Mouse (Mus musculus): ENCODE measurements around the gene Sco2.

Sco2 gene

DNA sequence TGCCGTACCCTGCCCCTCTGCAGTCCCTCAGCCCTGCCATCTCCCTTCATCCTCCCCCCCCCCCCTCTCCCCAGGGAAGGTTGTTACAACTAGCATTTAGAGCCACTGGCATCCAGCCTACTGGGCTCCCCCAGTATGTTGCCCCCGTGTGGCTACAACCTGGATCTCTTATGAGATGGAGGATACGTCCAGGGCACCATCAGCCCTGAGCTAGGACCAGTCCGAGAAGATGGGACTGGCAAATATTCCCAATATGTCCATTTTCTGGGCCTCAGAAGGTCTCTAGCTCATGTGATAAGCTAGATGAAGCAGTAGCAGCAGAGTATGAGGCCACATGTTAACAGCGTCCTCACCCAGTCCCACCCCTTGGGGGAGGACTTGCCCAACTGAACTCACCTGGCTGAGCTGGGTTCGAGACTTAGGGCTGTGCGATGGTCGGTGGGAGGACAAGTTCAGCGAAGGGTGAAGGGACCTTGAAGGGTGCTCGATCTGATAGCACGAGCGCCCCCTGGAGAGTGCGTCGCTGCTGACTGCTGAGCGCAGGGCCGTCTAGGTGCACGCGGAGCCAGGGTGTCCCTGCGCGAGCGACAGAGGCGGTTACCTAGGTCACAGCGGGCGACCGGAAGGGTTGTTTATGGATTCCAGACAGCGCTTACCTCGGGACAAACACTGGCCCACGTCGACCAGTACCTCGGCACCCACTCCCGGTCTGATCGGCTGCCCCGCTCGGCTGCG, 452 bp downstream of the Sco2 start:
- DNase-seq (ENCODE audit: low spot score) = peak; percentile 88

DNA sequence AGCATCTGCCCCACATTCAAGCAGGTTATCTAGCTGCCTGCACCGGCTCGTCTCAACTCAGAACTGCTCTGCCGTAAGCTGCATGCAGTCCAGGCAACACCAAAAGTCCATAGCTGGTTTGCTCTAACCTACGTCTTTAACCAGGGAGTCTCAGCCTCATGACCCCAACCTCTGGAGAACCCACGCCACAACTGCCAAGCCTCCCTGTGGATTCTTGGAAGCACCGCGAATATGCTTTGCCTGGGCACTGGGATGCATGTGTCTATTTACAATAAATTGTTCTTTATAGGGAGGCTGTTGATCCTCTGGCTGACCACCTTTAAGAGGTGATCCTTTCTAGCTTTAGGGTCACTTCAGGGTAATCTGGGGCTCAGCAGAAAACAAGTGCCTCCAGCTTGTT, 1.1 kb downstream of the Sco2 start:
- no peak for DNase-seq (ENCODE audit: low spot score)

DNA sequence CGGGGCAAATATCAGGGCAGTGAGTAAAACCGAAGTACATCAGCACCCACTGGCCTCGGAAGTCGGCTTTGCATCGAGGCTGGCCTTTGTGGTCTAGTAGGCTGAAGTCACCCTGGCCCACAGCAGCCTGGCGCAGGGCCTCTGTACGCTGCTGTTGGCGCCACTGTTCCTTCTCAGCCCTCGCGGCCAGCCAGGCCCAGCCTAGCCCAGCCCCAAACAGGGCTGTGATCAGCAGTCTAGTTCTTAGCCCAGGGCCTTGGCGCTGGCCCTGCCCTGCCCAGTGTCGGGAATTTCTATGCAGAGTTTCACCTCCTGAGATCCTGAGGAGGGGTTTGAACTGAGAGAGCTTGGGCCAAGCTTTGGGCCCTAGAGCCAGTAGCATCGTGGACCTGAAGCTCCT, 1.6 kb downstream of the Sco2 start:
- DNase-seq (ENCODE audit: low spot score) = no peak

DNA sequence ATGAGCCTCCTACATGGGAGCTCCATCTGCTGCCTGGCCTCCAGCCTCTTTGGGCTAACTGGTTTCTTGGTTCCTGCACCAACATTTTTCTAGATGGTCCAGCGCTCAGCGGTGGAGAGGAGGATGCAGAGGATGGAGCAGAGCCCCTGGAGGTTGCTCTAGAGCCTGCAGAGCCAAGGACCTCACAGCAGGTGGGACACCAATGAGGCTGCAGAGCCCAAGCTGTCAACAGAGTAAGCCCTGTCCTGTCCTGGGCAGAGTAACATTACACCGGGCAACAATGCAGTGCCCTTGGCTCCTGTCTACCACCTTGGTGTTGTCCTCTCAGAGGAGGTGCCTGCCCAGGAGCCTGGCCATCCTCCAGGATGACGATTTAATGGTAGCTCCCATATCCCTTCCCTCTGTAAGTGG, 8.5 kb downstream of the Sco2 start:
- no peak for DNase-seq (ENCODE audit: low spot score)

DNA sequence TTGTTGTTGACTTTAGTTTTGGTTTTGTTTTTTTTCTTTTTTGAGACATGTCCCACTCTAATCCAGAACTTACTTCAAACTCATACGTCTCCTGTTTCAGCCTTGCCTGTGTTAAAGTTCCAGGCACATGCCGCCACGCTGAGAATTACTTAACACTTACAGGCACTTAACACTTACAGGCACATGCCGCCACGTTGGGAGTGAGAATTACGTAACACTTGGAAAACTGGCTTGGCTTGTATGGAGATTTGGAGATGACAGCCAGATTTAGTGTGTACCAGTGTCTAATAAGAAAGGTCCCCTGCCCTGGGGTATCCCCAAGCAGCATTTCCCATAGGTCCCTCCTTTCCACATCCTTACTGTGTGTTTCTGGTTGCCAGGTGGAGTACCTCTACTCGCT, 10.6 kb downstream of the Sco2 start:
- peak; percentile 81 for DNase-seq (ENCODE audit: low spot score)

DNA sequence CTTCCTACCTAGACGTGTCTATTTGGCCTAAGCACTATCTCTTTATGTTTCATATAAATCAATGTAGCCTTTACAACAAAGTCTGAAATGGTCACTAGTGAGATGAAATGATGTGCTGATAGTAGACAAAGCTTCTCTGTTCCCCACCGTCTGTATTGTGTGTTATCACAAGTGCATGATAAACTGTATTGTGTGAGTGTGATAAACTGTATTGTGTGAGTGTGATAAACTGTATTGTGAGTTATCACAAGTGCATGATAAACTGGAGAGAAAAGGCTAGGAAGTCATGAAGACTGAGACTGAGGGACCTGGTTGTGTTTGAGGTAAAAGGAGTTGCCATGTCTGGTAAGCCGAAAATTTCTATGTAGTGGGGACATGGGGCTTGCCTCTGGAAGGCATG, 14.9 kb downstream of the Sco2 start:
- no peak for DNase-seq (ENCODE audit: low spot score)

DNA sequence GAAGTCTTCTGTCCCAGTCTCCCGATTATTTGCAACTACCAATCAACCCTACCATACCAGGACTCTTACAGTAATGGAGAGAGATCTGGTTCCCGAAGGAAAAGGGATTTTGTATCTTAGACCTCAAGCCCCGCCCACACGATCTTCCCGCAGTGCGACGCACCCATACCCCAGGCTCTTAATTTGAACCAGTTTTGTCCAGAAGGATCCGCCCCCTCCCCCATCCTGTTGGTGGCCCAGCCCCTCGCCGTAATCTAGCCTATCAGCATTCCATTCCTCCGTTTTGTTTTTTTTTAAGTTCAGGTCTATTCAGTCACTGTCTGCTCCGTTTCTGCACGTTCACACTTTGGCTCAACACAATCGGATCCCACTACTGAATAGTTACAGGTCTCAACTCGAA, 17.3 kb downstream of the Sco2 start:
- DNase-seq (ENCODE audit: low spot score) = peak; percentile 61

DNA sequence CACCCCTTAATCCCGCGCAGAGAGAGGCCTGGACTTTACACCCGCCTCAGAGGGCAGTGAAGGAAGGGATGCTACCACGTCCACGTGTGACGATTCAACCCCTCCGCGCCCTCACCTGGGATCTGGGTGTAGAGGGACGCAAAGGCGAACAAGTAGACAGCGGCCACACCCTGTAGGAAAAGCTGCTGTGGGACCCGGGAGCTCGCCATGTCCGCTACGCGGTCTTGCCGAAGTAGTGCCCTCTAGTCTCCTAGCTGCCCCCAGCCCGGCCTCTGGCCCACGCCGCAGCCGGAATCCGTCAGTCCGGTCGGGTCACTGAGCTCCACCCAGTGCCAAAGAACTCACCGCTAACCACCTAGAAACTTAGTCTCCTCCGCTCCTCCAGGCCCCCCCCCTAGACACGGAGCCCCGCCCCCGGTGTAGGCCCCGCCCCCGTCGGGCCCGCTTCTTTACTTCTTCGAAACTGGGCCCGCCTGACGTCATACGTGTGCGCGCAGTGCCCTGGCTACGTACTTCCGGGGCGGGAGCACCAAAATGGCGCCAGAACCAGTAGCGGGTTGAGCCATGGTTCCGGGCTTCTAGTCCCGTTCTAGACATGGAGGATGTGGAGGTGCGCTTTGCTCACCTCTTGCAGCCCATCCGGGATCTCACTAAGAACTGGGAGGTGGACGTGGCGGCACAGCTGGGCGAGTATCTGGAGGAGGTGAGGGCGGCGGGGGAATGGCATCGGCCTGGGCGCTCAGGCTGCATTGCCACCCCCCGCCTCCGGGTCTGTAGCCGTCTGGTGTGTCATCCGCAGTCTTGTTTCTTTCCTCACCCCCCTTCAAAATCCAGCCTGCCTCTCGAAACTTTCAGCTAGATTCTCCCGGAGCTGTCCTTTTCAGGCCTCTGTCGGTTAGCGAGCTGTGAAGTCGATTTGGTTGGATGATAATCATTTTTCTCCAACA, 18.1 kb downstream of the Sco2 start, which contains the start of the genes Lmf2 and Ncaph2:
TSS of gene Lmf2 (minus strand) at position 419 of the 947 bp plus-strand sequence.
TSS of gene Ncaph2 (plus strand) at position 479 of the 947 bp plus-strand sequence.
- DNase-seq (ENCODE audit: low spot score) = peak; percentile 95

DNA sequence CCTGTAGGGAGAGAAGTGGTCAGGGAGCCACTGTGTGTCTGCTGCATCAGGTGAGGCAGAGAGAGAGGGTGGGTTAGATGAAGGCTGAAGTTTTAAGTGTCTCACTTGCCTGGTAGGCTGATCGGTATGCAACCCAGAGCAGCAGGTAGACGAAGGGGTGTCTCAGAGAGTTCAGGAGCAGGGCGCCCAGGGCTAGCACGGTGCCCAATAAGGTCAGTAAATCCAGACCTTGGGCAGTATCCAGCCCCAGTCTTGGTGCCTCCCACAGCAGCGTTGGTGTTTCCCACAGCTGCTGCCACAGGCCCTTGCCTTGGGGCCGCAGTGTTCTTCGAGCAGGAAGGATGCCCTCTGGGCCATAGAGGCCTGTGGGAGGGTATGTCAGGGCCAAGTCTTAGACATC, 19.2 kb downstream of the Sco2 start:
- DNase-seq (ENCODE audit: low spot score) = no peak

DNA sequence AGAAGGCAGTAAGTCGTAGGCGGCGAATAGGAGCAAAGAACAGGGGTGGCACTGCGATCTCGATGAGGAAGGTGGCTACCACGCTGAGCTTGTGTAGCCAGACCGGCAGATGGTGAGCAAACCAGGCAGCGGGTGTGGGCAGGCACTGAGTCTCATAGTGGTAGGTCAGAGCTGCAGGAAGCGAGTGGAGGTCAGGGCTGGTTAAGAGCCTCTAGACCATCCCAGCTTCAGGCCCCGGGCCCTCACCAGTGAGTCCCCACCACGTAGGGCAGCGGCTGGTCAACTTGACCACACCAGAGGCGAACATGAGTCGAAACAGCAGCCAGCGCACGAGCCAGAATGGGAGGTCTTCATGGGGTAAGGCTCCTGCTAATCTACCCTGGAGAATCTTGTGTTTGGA, 19.8 kb downstream of the Sco2 start:
- no peak for DNase-seq (ENCODE audit: low spot score)

DNA sequence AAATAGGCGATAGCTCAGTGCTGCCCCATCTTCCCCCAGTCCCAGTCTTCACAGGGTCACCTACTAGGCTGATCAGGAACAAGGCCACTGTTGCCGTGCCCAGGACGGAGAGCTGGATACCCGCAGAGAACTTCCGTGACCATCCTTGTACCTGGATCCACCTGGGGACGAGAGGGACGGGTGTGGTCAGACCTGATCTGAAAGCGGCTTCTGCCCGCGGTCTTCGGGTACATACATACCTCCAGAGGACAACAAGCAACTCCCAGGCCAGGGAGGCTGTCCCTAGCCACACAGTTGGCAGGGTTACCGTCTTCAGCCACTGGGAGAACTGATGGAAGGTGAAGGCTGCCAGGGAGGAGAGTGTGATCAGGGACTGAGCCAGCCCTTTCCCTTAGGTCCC, 20.9 kb downstream of the Sco2 start:
- no peak for DNase-seq (ENCODE audit: low spot score)

DNA sequence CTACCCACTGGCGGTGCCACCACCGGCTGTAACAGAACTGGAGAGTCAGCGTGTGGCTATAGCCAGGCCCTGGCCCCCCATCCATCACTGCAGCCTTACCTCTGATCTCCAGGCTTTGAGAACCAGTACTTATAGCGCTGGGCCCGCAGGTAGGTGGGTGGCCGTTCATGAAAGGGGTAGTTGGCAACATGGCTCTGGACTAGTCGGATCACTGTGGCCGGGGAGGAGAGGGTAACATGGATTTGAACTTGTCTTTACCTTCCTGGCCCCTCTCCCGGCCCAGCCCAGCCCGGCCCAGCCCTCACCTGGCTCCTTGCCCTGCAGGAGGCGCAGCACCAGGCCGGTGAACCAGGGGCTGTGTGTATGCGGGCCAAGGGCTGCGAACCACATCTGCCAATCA, 21.6 kb downstream of the Sco2 start:
- no peak for DNase-seq (ENCODE audit: low spot score)

DNA sequence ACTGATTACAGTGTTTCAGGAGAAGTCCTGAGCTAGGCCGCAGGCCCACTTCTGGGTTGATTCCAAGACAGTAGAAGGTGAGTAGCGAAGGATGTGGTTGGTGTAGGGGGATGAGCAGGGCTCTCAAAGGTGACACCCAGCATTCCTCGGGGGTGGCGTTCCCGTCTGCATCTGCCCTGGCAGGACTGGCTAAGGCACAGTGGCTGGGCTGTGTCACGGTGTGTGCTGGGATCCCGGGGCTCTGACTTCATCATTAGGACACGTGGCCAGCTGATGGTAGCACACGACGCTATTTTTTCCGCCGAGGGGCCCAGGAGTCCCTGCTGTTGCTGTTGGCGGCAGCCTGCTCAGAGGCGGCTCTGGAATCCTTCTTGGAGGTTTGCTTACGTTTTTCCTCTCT, 22.3 kb downstream of the Sco2 start:
- no peak for DNase-seq (ENCODE audit: low spot score)

DNA sequence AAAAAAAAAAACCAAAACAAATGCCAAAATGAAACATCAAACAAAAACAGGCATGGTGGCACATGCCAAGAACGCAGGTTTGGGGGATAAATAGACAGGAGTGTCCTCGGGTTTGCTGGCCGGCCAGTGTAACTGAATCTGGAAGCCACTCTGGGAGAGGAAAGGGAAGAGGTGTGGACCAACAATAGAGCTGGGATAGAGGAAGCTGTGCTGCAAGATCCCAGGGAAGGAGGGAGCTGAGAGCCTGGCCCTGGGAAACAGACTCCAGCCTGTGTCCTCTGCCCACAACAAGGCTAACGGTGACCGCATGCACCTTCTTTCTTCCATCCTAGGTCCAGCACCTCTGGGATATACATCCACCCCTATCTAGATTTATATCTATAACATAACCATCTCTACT, 23.2 kb downstream of the Sco2 start:
- peak; percentile 32 for DNase-seq (ENCODE audit: low spot score)

DNA sequence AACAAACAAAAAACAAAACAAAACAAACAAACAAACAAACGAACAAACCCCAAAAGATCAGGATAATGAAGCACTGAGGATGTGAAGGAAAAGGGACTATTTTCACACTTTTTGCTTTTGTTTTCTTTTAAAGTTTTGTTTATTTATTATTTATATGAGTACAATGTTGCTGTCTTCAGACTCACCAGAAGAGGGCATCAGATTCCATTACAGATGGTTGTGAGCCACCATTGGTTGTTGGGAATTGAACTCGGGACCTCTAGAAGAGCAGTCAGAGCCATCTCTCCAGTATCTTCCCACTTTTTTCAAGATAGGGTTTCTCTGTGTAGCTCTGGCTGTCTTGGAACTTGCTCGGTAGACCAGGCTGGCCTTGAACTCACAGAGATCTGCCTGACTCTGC, 30.3 kb downstream of the Sco2 start:
- no peak for DNase-seq (ENCODE audit: low spot score)

DNA sequence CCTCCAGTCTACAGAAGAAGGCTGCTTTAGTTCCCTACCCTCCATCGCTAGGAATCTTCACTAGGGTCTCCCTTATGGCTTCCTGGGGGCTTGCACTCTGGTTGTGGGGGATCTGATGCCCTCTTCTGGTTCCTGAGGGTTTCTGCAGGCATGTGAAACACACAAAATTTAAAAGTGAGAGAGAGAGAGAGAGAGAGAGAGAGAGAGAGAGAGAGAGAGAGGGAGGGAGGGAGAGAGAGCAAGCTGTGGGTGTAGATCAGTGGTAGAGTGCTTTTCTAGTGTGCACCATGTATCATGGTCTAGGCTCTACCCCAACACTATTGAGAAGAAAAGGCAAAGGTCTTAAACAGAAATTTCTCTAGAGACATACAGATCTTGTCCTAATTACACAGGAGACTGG, 32.0 kb downstream of the Sco2 start:
- no peak for DNase-seq (ENCODE audit: low spot score)

DNA sequence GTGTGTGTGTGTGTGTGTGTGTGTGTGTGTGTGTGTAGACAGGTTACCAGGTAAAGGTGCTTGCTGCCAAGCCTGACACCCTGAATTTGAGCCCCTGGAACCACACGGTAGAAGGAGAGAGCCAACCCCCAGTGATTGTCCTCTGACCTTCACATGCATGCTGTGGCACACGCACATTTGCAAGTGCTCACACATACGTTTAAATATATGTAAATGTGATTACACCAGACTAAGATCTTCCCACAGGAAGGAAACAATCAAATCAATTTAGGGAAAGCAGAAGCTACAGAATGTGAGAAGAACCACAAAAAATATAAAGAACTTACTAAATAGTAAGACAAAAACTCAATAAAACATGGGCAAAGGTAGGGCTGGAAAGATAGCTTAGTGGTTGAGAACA, 33.5 kb downstream of the Sco2 start:
- no peak for DNase-seq (ENCODE audit: low spot score)

DNA sequence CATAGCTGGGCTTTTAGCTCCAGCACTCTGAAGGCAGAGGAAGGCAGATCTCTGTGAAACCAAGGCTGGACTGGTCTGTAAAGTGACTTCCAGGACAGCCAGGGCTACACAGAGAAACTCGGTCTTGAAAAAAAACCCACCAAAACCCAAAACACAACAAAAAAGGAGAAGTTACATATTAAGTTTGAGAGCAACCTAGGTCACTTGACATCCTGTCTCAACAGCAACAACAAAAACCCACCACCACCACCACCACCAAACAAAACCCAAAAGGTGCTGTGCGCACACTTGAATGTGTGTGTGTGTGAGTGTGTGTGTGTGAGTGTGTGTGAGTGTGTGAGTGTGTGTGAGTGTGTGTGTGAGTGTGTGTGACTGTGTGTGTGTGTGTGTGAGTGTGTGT, 34.0 kb downstream of the Sco2 start:
- no peak for DNase-seq (ENCODE audit: low spot score)

DNA sequence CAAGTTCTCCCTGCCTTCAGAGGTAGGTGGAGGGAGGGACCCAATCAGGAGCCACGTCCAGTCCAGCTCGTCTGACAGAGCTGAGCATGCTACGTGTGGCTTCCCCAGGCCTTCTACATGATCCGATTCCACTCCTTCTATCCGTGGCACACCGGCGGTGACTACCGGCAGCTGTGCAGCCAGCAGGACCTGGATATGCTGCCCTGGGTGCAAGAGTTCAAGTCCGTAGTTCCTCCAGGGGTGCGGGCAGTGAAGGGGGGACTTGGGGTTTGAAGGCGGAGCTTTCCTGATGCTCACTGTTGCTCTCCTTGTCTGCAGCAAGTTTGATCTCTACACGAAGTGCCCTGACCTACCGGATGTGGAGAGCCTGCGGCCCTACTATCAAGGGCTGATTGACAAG, 37.2 kb downstream of the Sco2 start:
- no peak for DNase-seq (ENCODE audit: low spot score)

DNA sequence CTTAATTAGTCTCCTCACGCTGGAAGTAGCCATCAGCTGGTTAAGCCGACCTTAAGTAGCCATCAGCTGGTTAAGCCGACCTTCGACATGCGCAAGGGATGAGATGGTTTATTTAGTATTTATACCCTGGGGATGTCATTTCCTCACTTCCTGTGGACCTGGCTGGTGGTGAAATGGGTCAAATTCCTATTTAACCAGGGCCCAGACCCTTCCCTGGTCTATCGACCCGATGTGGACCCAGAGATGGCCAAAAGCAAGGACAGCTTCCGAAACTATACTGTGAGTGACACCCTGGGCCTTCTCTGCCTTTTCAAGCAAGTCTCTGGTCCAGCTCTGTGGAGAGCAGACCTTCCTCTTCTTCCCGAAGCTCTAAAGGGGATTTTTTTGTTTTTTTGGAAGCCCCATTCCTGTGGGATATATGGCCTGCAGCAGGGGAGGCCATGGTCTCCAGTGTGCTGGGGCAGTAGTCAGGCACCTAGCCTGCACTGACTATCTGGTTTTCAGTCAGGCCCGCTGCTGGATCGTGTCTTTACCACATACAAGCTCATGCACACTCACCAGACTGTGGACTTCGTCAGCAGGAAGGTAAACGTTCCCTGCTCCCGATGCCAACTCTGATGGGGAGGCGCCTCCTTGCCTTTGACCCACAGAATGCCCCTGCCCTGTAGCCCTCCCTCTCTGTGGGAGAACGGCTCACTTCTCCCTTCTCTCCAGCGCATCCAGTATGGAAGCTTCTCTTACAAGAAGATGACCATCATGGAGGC, 38.7 kb downstream of the Sco2 start:
- no peak for DNase-seq (ENCODE audit: low spot score)

DNA sequence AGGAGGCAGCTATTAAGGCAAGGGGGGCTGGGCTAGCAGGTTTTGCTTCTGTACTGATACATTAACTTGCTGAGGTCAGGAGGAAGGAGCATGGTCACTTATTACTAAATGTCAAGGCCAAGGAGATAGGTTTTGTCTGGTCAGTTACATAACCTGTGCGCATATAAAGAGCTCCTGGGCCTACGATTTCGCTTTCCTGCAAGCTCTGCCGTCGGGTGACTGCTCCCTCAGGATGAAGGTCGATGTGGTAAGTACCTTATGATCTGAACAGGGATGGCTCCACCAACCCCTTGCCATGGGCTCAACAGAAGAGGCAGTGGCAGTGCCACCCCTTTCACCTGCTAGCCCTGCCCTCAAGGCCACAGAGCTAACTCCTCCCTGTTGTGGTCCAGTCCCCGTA, 39.4 kb downstream of the Sco2 start, which contains the start of gene Miox:
TSS of gene Miox (plus strand) at position 128 of the 400 bp plus-strand sequence.
- DNase-seq (ENCODE audit: low spot score) = no peak

DNA sequence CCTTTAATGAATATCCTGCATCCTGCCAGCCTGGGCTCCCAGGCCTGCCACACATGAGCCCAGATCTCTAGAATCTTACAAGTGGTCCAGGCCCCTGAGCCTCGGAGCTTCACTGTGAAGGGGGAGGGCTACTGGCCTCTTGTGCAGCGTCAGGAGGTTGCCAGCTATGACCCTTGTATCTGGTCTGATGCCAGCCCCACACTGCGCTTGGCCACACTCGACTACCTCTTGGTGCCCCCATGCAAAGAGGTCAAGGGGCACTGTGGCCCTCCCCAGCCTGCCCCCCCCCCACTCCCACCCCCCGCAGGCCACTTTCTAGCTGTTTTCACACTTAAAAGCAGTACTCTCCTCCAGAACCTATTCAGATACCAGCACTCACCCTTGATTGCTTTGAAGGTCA, 47.2 kb downstream of the Sco2 start:
- no peak for DNase-seq (ENCODE audit: low spot score)

Data from lung, postnatal 25 days (tissue).